Mouse (Mus musculus) layer of hippocampus, adult 9-10 months (tissue): Measurements from ENCODE around the gene B3gnt7.
"Not testable (repeated sequence)": the region's sequence is repeated elsewhere in the genome, so short reads cannot be mapped to it uniquely, and the experiment has no call there.

Source experiments
- DNase-seq: peaks from one replicate; pipeline ENCODE4 v3.0.0; 2022; ENCODE audit warnings: low spot score

B3gnt7 gene

GRCm38 (mm10) chr1:86301221-86302091 lies 1.2 kb upstream of the B3gnt7 start:
- no peak for DNase-seq

GRCm38 (mm10) chr1:86303063-86303872 lies 636 bp downstream of the B3gnt7 start:
- no peak for DNase-seq

- DNase-seq, result no peak
These were observed 1.2 kb downstream of the B3gnt7 start for GRCm38 (mm10) chr1:86303873-86304250.

GRCm38 (mm10) chr1:86306686-86307085 lies 4.1 kb downstream of the B3gnt7 start:
- DNase-seq, result no peak

DNA sequence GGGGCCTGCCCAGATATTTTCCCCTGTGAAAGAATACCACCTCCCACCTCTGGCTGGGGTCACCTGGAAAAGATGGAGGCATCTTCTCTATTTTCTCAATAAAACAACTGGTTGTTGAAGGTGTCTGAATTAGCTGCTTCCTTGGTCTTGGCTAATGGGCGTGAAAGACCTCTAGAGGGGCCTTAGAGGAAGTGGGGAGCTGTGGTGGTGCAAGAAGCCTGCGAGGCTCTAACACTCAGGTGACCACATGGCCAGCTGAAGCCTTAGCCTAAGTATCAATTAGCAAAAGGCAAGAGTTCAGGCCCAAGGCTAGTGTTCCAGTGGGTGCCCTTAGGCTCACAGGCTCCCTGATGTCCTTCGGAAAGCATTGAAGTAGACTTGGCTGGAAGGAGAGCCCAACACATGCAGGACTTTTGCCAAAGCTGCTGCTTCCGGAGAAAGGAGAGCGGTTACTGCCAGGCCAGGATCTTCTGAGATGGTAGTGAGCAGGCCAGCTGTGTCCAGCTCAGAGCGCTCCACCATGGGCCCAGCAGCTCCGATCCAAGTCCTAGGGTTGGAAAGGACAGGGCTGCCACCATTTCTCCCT lies 4.6 kb downstream of the B3gnt7 start:
- no peak for DNase-seq

GRCm38 (mm10) chr1:86307871-86308641 lies 5.4 kb downstream of the B3gnt7 start:
- DNase-seq, result no peak

DNA sequence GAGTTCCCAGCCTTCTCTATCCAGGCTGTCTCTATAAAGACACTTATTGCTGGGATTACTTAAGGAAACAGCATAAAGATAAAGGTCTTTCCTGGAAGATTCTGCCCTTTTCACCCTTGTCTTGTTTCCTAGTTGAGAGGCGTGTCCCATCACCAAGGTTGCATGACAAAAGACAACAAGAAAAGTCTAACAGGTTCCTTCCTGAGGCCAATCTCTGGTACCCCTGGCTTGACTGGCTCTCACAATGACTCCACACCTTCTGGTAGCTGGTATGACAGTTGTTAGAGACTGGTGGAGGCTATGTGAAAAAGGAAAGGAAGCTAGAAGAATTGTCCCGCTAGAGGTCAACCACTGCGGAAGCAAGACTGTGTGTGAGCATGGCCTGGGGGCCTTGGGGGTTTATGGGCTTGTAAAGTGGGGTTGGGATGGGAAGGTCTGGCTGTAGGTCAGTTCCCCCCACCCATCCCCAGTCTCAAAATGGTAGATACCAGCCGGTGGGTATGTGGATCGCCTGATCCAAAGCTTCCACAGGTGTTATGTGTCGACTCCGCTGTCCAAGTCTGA lies 6.7 kb downstream of the B3gnt7 start:
- no peak for DNase-seq

GRCm38 (mm10) chr1:86310536-86311310 lies 8.1 kb downstream of the B3gnt7 start:
- DNase-seq, result no peak

- no peak for DNase-seq
These were observed 8.9 kb downstream of the B3gnt7 start for GRCm38 (mm10) chr1:86311467-86312005.

DNA sequence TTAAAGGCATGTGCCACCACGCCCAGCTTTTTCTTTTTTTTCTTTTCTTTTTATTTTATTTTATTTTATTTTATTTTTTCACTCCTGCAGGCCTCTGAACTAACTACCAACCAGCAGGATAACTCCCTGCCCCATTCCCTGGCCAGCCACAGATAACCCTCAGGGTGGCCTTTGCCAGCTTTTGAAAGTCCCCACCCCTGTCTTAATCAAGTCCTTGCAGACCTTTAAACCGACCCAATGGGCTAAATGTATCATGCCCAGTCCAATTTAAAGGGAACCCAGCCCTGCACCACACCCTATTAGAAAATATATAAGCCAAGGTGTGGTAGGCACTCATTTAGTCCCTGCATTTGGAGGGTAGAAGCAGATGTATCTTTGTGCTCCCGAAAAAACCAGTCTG lies 9.6 kb downstream of the B3gnt7 start:
- no peak for DNase-seq

GRCm38 (mm10) chr1:86313096-86313771 lies 10.6 kb downstream of the B3gnt7 start:
- no peak for DNase-seq

GRCm38 (mm10) chr1:86313772-86314125 lies 11.1 kb downstream of the B3gnt7 start:
- no peak for DNase-seq

- no peak for DNase-seq
These were observed 18.3 kb downstream of the B3gnt7 start for GRCm38 (mm10) chr1:86320822-86321413.

- no peak for DNase-seq
These were observed 33.7 kb downstream of the B3gnt7 start for GRCm38 (mm10) chr1:86336330-86336729.

GRCm38 (mm10) chr1:86339156-86339812 lies 36.7 kb downstream of the B3gnt7 start:
- DNase-seq, result peak; percentile 92

- not testable (repeated sequence) for DNase-seq
These were observed 38.5 kb downstream of the B3gnt7 start for GRCm38 (mm10) chr1:86341096-86341495.

DNA sequence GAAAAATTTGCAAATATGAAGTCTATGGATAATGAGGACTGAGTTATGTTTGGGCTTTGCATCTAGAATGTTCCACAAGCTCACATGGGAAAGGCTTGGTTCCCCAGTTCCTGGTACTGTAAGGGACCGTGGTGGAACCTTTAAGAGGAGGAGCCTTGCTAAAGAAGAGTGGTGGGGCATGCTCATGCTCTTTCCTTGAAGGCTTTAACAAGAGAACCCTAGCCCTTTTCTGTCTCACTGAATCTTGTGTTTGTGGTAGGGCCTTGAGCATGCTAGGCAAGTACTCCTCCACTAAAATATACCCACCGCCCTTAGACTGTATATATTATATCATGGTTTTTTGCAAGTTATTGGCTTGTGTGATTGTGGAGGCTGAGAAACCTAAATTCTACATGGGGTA lies 39.7 kb downstream of the B3gnt7 start:
- DNase-seq, result no peak

DNA sequence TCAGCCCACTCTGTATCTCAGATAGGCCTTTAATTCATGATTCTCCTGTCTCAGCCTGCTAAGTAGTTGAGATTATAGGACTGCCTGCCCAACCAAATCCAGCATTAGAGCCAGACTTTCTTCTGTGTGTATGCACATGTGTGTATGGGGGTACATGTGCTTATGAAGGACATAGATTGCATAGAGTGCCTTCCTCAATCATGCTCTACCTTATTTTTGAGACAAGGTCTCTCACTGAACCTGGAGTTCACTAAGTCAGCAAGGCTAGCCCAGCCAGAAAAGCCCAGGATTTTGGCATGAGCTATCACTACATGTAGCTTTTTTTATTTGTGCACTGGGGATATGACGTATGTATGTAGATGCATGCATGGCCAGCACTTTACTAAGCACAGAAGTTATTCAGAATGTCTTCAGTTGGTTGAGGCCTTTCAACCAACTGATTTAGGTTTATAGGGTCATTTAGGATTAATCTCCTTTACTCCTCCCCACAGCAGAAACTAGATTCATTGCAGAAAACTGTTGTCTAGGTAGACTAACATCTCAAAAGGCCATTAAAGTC lies 40.5 kb downstream of the B3gnt7 start:
- no peak for DNase-seq
